Mouse (Mus musculus) limb, embryonic 14.5 days (tissue): Measurements from ENCODE around the gene Ptges. TPM values are rescaled to one million over a fixed set of nuclear protein-coding genes. Genes with fewer than 3 reads are reported as not detected.

ENCODE experiments used
- ATAC-seq: fragments of 200-750 bp; cut with Nextera tagmentation; 2 replicates; pipeline ENCODE4 v1.8.0; 2017; ENCODE audit warnings: low read depth, moderate number of reproducible peaks, moderate TSS enrichment; ENCODE audit not compliant: low FRiP score
- DNase-seq: peaks from one replicate; pipeline ENCODE4 v3.0.0-alpha.2; 2015; ENCODE audit warnings: low spot score
- H3K27ac ChIP-seq: fragments of 300-500 bp; sonication (generic); replicated peaks from 2 replicates; pipeline ENCODE4 v1.5.1; 2014; ENCODE audit warnings: low read depth, mild to moderate bottlenecking, low read length, moderate library complexity, mixed read lengths
- H3K27me3 ChIP-seq: fragments of 300-500 bp; sonication (generic); 2 replicates; pipeline ENCODE4 v1.6.1; 2014; ENCODE audit warnings: low read length, mixed read lengths; ENCODE audit not compliant: control insufficient read depth, insufficient read depth
- H3K36me3 ChIP-seq: fragments of 300-500 bp; sonication (generic); 2 replicates; pipeline ENCODE4 v1.6.1; 2014; ENCODE audit warnings: mild to moderate bottlenecking, low read length, moderate library complexity, mixed read lengths; ENCODE audit not compliant: control insufficient read depth, insufficient read depth
- H3K4me1 ChIP-seq: fragments of 300-500 bp; sonication (generic); 2 replicates; pipeline ENCODE4 v1.6.1; 2014; ENCODE audit warnings: antibody characterized with exemption, low read length, mixed read lengths; ENCODE audit not compliant: control insufficient read depth, insufficient read depth
- H3K4me2 ChIP-seq: fragments of 300-500 bp; sonication (generic); replicated peaks from 2 replicates; pipeline ENCODE4 v1.6.1; 2014; ENCODE audit warnings: low read depth, mild to moderate bottlenecking, low read length, moderate library complexity; ENCODE audit not compliant: severe bottlenecking
- H3K4me3 ChIP-seq: fragments of 300-500 bp; sonication (generic); replicated peaks from 2 replicates; pipeline ENCODE4 v1.5.1; 2014; ENCODE audit warnings: low read length
- H3K9ac ChIP-seq: fragments of 300-500 bp; sonication (generic); 2 replicates; pipeline ENCODE4 v1.6.1; 2014; ENCODE audit warnings: mild to moderate bottlenecking, low read depth, low read length, moderate library complexity; ENCODE audit not compliant: severe bottlenecking
- H3K9me3 ChIP-seq: fragments of 300-500 bp; sonication (generic); 2 replicates; pipeline ENCODE4 v1.6.1; 2016; ENCODE audit warnings: low read length; ENCODE audit not compliant: control insufficient read depth
- POLR2A ChIP-seq: fragments of 200-500 bp; IDR thresholded peaks from 2 replicates; pipeline ENCODE4 v1.8.0; 2012; ENCODE audit warnings: inconsistent platforms, mild to moderate bottlenecking, moderate library complexity, borderline replicate concordance; ENCODE audit not compliant: insufficient read depth, insufficient read length; ENCODE audit errors: extremely low read depth
- WGBS: fragments of 180-500 bp; shearing (Covaris S2); extraction: QIAGEN DNeasy Blood & Tissue Kit; methylation state at CpG from one replicate; pipeline ENCODE4 v1.1.7; 2014; 5-methylcytosine and 5-hydroxymethylcytosine counted together
- polyA plus RNA-seq, 2 experiments: library from polyadenylated mRNA; depleted of rRNA in 1 of 2; stranded (reverse) in 1 of 2; unstranded in 1 of 2; fragments of >200 nt; fragmentation: Nextera tagmentation in 1 of 2; extraction: Ambion mirVana in 1 of 2; gene quantifications; 2 replicates each; pipeline versions ENCODE4 v1.2.1 to v1.2.3; 2012 to 2014

Ptges gene
- polyA plus RNA-seq, 2 experiments: 16.4 to 20.5 TPM

DNA sequence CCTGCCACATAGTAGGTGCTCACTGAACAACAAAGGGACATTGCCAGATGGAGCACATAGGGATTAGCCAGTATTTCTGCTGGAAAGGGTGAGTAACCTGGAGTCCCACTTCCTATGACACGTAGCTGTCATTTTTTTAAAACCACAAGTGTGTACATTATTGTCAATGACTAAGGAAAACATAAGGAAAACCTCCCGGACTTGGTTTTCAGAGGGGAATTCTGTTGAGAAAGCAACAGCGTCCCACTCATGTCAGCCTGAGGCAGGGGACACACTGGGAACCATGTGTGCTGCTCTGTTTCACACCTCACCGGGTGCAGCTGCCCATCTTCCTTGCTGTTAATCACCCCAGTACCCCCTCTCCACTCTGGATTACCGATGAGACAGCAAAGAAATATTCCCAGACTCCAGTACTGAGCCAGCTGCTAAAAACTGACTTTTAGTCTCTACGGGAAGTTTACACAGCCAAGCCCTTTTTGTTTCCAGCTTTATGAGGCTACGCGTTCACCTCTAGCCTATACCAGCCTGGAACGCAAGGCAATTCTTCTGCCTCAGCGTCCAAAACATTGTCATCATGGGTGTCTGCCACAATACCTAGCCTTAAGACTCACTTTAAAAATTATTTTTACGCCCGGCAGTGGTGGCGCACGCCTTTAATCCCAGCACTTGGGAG, 30.1 kb downstream of the Ptges start:
- H3K27ac ChIP-seq: no peak overlapping the region
- 86% methylated on average over 14 of the region's 14 CpGs for WGBS
- DNase-seq (no peak), ATAC-seq (no peak)
- H3K4me1 ChIP-seq: peaks cover 32% of the 10 kb centered on the region
- H3K4me2 ChIP-seq: no peak overlapping the region
- no peaks in the 10 kb centered on the region for H3K36me3 ChIP-seq
- H3K4me3 ChIP-seq: no peak overlapping the region
- H3K9me3 ChIP-seq: no peaks in the 10 kb centered on the region
- H3K9ac ChIP-seq: no peak overlapping the region
- TF ChIP-seq POLR2A: no peak
- no peaks in the 10 kb centered on the region for H3K27me3 ChIP-seq

DNA sequence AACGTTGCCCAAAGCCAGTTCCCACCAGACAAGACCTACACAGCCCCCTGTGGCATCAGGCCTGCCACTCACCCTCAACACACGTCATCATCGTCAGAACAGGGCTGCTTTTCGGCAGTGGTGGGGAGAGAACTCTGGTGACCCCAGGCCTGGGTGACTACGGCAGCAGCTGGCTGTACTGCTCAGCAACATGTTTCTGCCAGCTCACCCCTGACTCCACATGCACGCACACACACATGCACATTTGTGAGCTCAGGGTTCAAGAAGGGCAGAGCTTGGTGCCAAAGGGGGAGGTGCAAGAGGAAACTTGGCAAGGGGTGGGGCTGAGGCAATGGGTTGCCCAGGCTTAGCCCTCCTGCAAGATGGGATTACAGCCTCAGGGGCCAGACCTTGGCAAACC, 32.4 kb downstream of the Ptges start:
- no peak for DNase-seq
- no peak overlapping the region for H3K4me3 ChIP-seq
- no peak for TF ChIP-seq POLR2A
- no peaks in the 10 kb centered on the region for H3K9me3 ChIP-seq
- 0 out of 2 replicates have a peak, but pooled peaks have one; percentile 27 for ATAC-seq
- peaks cover 21% of the 10 kb centered on the region for H3K4me1 ChIP-seq
- H3K9ac ChIP-seq: no peak overlapping the region
- H3K36me3 ChIP-seq: no peaks in the 10 kb centered on the region
- WGBS: 27% methylated on average over 6 of the region's 6 CpGs
- no peak overlapping the region for H3K4me2 ChIP-seq
- no peak overlapping the region for H3K27ac ChIP-seq
- H3K27me3 ChIP-seq: no peaks in the 10 kb centered on the region

DNA sequence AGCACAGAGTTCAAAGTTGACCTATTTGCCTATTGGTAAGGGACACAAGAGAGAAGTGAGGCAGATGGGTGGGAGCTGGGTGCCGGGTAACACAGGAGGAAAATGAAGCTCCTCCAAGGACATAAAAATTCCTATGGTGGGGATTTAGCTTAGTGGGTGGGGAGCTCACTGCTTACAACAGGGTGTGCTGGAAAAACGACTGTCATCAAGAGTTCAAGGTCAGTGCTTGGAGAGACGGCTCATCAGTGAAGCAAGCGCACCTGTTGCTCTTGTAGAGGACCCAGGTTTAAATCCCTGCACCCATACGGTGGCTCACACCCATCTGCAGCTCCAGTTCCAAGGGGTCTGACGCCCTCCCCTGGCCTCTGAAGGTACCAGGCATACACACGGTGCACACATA, 35.7 kb downstream of the Ptges start:
- no peaks in the 10 kb centered on the region for H3K9me3 ChIP-seq
- DNase-seq (no peak), ATAC-seq (no peak)
- H3K4me1 ChIP-seq: peaks cover 10% of the 10 kb centered on the region; the same call in 1 of the 2 replicates
- no peaks in the 10 kb centered on the region for H3K36me3 ChIP-seq
- no peaks in the 10 kb centered on the region for H3K27me3 ChIP-seq
- no peak overlapping the region for H3K4me3 ChIP-seq
- no peak for TF ChIP-seq POLR2A
- no peak overlapping the region for H3K27ac ChIP-seq
- H3K4me2 ChIP-seq: no peak overlapping the region
- no peak overlapping the region for H3K9ac ChIP-seq
- 84% methylated on average over 7 of the region's 7 CpGs for WGBS

DNA sequence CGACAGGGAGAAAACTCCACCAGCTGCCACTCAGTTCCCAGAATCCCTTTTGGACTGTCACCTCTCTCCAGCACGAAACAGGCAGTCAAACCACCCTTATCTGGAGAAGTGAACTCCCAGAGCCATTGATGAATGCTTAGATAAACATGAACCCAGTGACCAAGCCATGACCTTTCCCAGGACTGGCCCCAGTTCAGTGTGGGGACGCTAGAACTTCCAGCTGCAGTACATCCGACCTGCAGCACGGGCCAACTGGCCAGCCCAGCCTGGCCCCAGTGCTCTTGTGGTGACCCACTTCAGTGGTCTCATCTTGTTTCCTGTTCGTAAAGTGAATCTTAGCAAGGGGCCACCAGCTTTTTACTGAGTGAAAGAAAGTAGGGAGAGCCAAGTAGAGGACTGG, 36.3 kb downstream of the Ptges start:
- 18% methylated on average over 6 of the region's 6 CpGs for whole genome bisulfite sequencing
- DNase-seq (no peak), ATAC-seq (no peak)
- peaks cover 10% of the 10 kb centered on the region; the same call in 1 of the 2 replicates for H3K4me1 ChIP-seq
- no peak for TF ChIP-seq POLR2A
- H3K9ac ChIP-seq: no peak overlapping the region
- no peaks in the 10 kb centered on the region for H3K9me3 ChIP-seq
- no peak overlapping the region for H3K27ac ChIP-seq
- H3K4me2 ChIP-seq: no peak overlapping the region
- H3K27me3 ChIP-seq: no peaks in the 10 kb centered on the region
- H3K36me3 ChIP-seq: 0 out of 2 replicates have a peak, but pooled peaks cover 3% of the 10 kb centered on the region
- H3K4me3 ChIP-seq: no peak overlapping the region

DNA sequence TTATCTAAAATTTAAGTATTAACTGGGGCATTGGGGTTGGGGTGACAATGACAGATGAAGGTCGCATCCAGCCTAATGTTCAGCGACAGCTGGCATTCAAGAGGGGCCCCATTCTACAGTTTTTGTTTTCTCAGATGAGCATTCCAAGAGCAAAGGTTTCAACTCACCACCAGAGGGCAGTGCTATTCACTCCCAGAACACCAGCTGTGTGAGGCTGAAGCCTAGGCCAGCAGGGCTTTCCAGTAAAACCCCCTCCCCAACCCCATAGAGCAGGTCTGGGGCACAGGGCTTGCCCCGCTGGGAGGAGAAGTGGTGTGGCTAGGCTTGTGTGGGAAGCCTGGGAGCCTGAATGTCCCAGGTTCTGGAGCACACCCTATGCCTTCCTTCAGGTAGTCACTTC, 38.7 kb downstream of the Ptges start:
- no peaks in the 10 kb centered on the region for H3K27me3 ChIP-seq
- TF ChIP-seq POLR2A: no peak
- no peak overlapping the region for H3K4me3 ChIP-seq
- 0 out of 2 replicates have a peak, but pooled peaks cover 3% of the 10 kb centered on the region for H3K36me3 ChIP-seq
- ATAC-seq: peak; percentile 66; the same call in 1 of the 2 replicates
- DNase-seq: peak; percentile 86
- no peak overlapping the region for H3K9ac ChIP-seq
- 3% methylated on average over 3 of the region's 3 CpGs for WGBS
- H3K9me3 ChIP-seq: no peaks in the 10 kb centered on the region
- no peak overlapping the region for H3K4me2 ChIP-seq
- H3K4me1 ChIP-seq: peaks cover 5% of the 10 kb centered on the region
- H3K27ac ChIP-seq: no peak overlapping the region
